In the genomic region with DNA sequence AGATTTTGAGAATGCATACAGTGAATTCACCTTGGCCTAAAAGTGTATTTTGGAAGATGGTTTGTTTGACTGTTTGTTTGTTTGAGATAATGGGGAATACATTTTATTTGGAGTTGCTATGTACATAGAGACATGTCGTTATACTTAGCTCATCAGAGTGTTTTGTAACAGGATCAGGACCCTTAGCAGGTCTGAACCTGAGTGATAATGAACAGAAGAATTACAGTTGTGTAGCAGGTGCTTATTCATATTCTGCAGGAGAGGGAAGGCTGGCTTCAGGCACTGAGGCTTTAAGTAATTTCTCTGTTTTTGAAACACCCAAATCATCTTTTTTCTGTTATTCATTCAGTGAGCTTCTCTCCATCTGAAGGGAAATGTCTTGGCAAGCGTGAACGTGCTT, we compare ENCODE assay signal across 23 mouse cellular contexts.
A peak's percentile ranks its signal among the peaks of the same experiment; 100 is the strongest.
DNase-seq lines count a peak whose midpoint lies in the region; ATAC-seq and TF ChIP-seq lines count a peak whose summit lies in the region.
"Had no signal": no experiment of that assay in that cellular context is flagged by ENCODE, and none has a peak within 500 bp of the region (broad histone marks: within the 10 kb centered on the region; RNA-seq: fewer than 3 reads in every experiment).

No protein-coding gene starts in this region.

- no peaks in the 10 kb centered on the region for H3K9me3 ChIP-seq in forebrain, postnatal 0 days (ENCODE audit: low read length)
- no peaks in the 10 kb centered on the region for H3K9me3 ChIP-seq in forebrain, embryonic 13.5 days (replicated peaks)
- H3K9me3 ChIP-seq in midbrain, embryonic 14.5 days (ENCODE audit: control insufficient read depth, low read length) = no peaks in the 10 kb centered on the region
- H3K9me3 ChIP-seq in midbrain, embryonic 11.5 days (ENCODE audit: control insufficient read depth, low read length) = no peaks in the 10 kb centered on the region
- no peaks in the 10 kb centered on the region for H3K9me3 ChIP-seq in midbrain, embryonic 16.5 days (replicated peaks; ENCODE audit: control insufficient read depth, low read length, poor library complexity, severe bottlenecking)
- H3K9me3 ChIP-seq in midbrain, embryonic 13.5 days = no peaks in the 10 kb centered on the region
- H3K9me3 ChIP-seq: embryonic facial prominence, embryonic 13.5 days; embryonic facial prominence, embryonic 15.5 days; forebrain, embryonic 10.5 days; forebrain, embryonic 12.5 days had no signal

- no peak overlapping the region for H3K4me2 ChIP-seq in forebrain, postnatal 0 days (ENCODE audit: low read depth)
- H3K4me2 ChIP-seq in forebrain, embryonic 13.5 days = no peak overlapping the region
- H3K4me2 ChIP-seq in midbrain, embryonic 14.5 days (ENCODE audit: low read length) = no peak overlapping the region
- H3K4me2 ChIP-seq in midbrain, embryonic 11.5 days = no peak overlapping the region
- no peak overlapping the region for H3K4me2 ChIP-seq in midbrain, embryonic 16.5 days (ENCODE audit: low read length)
- H3K4me2 ChIP-seq in midbrain, embryonic 13.5 days (replicated peaks) = no peak overlapping the region
- H3K4me2 ChIP-seq: embryonic facial prominence, embryonic 13.5 days; embryonic facial prominence, embryonic 15.5 days; forebrain, embryonic 12.5 days had no signal

- TF ChIP-seq POLR2A in brain, embryonic 14.5 days (IDR thresholded peaks at IDR 0.05; ENCODE audit: borderline replicate concordance, extremely low read depth, insufficient read depth, insufficient read length, poor library complexity, severe bottlenecking) = no peak

- no peak for TF ChIP-seq CTCF in forebrain, postnatal 0 days (IDR thresholded peaks at IDR 0.05; ENCODE audit: low read depth)
- TF ChIP-seq CTCF in brain, embryonic 14.5 days (IDR thresholded peaks at IDR 0.05; ENCODE audit: borderline replicate concordance, extremely low read depth, insufficient read depth, insufficient read length) = no peak

- H3K36me3 ChIP-seq in forebrain, postnatal 0 days (ENCODE audit: insufficient read depth) = no peaks in the 10 kb centered on the region
- no peaks in the 10 kb centered on the region for H3K36me3 ChIP-seq in forebrain, embryonic 13.5 days (ENCODE audit: poor library complexity, severe bottlenecking)
- H3K36me3 ChIP-seq in midbrain, embryonic 14.5 days (ENCODE audit: control insufficient read depth, insufficient read depth, low read length) = no peaks in the 10 kb centered on the region
- no peaks in the 10 kb centered on the region for H3K36me3 ChIP-seq in midbrain, embryonic 11.5 days (ENCODE audit: control insufficient read depth, insufficient read depth, low read length)
- no peaks in the 10 kb centered on the region for H3K36me3 ChIP-seq in midbrain, embryonic 16.5 days (ENCODE audit: control insufficient read depth, insufficient read depth, low read length)
- no peaks in the 10 kb centered on the region for H3K36me3 ChIP-seq in midbrain, embryonic 13.5 days
- H3K36me3 ChIP-seq: embryonic facial prominence, embryonic 13.5 days; embryonic facial prominence, embryonic 15.5 days; forebrain, embryonic 10.5 days; forebrain, embryonic 12.5 days had no signal

- 25% methylated on average over 3 of the region's 3 CpGs for WGBS in forebrain, postnatal 0 days
- WGBS in forebrain, embryonic 13.5 days = 42% methylated on average over 3 of the region's 3 CpGs
- 25% methylated on average over 3 of the region's 3 CpGs for WGBS in midbrain, embryonic 14.5 days
- 62% methylated on average over 3 of the region's 3 CpGs for WGBS in midbrain, embryonic 11.5 days
- 29% methylated on average over 3 of the region's 3 CpGs for WGBS in midbrain, embryonic 16.5 days
- 34% methylated on average over 3 of the region's 3 CpGs for WGBS in midbrain, embryonic 13.5 days

- no peaks in the 10 kb centered on the region for H3K27me3 ChIP-seq in forebrain, postnatal 0 days (ENCODE audit: insufficient read depth, low read length)
- H3K27me3 ChIP-seq in forebrain, embryonic 13.5 days = no peaks in the 10 kb centered on the region
- H3K27me3 ChIP-seq in midbrain, embryonic 14.5 days (ENCODE audit: control insufficient read depth, insufficient read depth, low read length) = no peaks in the 10 kb centered on the region
- no peaks in the 10 kb centered on the region for H3K27me3 ChIP-seq in midbrain, embryonic 11.5 days (ENCODE audit: control insufficient read depth, insufficient read depth, low read length)
- H3K27me3 ChIP-seq in midbrain, embryonic 16.5 days (ENCODE audit: control insufficient read depth, insufficient read depth, low read depth, low read length) = no peaks in the 10 kb centered on the region
- no peaks in the 10 kb centered on the region for H3K27me3 ChIP-seq in midbrain, embryonic 13.5 days
- H3K27me3 ChIP-seq: embryonic facial prominence, embryonic 13.5 days; embryonic facial prominence, embryonic 15.5 days; forebrain, embryonic 12.5 days had no signal

- no peak overlapping the region for H3K4me3 ChIP-seq in forebrain, postnatal 0 days (ENCODE audit: low read depth, low read length)
- H3K4me3 ChIP-seq in forebrain, embryonic 13.5 days = no peak overlapping the region
- H3K4me3 ChIP-seq in midbrain, embryonic 14.5 days (replicated peaks; ENCODE audit: low read depth, low read length) = no peak overlapping the region
- no peak overlapping the region for H3K4me3 ChIP-seq in midbrain, embryonic 11.5 days (ENCODE audit: low read depth, low read length)
- H3K4me3 ChIP-seq in midbrain, embryonic 16.5 days (ENCODE audit: low read depth, low read length) = no peak overlapping the region
- no peak overlapping the region for H3K4me3 ChIP-seq in midbrain, embryonic 13.5 days (replicated peaks)
- H3K4me3 ChIP-seq: embryonic facial prominence, embryonic 13.5 days; embryonic facial prominence, embryonic 15.5 days; erythroblast, embryonic 14.5 days; forebrain, embryonic 10.5 days; forebrain, embryonic 12.5 days had no signal

- H3K9ac ChIP-seq in forebrain, postnatal 0 days = no peak overlapping the region
- H3K9ac ChIP-seq in forebrain, embryonic 13.5 days = no peak overlapping the region
- H3K9ac ChIP-seq in midbrain, embryonic 14.5 days (replicated peaks; ENCODE audit: low read length) = no peak overlapping the region
- no peak overlapping the region for H3K9ac ChIP-seq in midbrain, embryonic 11.5 days (ENCODE audit: low read length)
- no peak overlapping the region for H3K9ac ChIP-seq in midbrain, embryonic 16.5 days (ENCODE audit: low read depth, low read length)
- no peak overlapping the region for H3K9ac ChIP-seq in midbrain, embryonic 13.5 days (replicated peaks)
- H3K9ac ChIP-seq: embryonic facial prominence, embryonic 13.5 days; embryonic facial prominence, embryonic 15.5 days; forebrain, embryonic 12.5 days had no signal

- no peak overlapping the region for H3K27ac ChIP-seq in forebrain, postnatal 0 days (ENCODE audit: low read depth, low read length)
- no peak overlapping the region for H3K27ac ChIP-seq in forebrain, embryonic 13.5 days
- H3K27ac ChIP-seq in midbrain, embryonic 14.5 days (replicated peaks; ENCODE audit: low read depth, low read length) = no peak overlapping the region
- no peak overlapping the region for H3K27ac ChIP-seq in midbrain, embryonic 11.5 days (ENCODE audit: low read depth, low read length)
- H3K27ac ChIP-seq in midbrain, embryonic 16.5 days (ENCODE audit: low read length) = peak overlapping the region; percentile 49; the same call in 1 of the 2 replicates
- H3K27ac ChIP-seq in midbrain, embryonic 13.5 days = no peak overlapping the region
- H3K27ac ChIP-seq: embryonic facial prominence, embryonic 13.5 days; embryonic facial prominence, embryonic 15.5 days; forebrain, embryonic 10.5 days; forebrain, embryonic 12.5 days had no signal

- peak; percentile 24 for DNase-seq in forebrain, postnatal 0 days
- peak; percentile 47 for DNase-seq in midbrain, embryonic 14.5 days
- DNase-seq in midbrain, embryonic 11.5 days (ENCODE audit: low spot score, missing footprints) = no peak
- peak; percentile 52 for DNase-seq in brain, embryonic 14.5 days (ENCODE audit: low read depth)
- no peak for DNase-seq in gastrocnemius, postnatal 4 days (ENCODE audit: low spot score in 2 of 2)
- DNase-seq: adrenal gland, adult 2 months; adrenal gland, postnatal 10 days; adrenal gland, postnatal 25 days; cerebellum, adult 11 months; cerebellum, adult 18-20 months; cerebellum, adult 8-10 months; cerebellum, adult 9-11 months; cerebellum, postnatal 14 days; cerebellum, postnatal 36 days; embryo, embryonic 11 days had no signal

- no peaks in the 10 kb centered on the region for H3K4me1 ChIP-seq in forebrain, postnatal 0 days (ENCODE audit: insufficient read depth)
- H3K4me1 ChIP-seq in forebrain, embryonic 13.5 days = no peaks in the 10 kb centered on the region
- peaks cover 4% of the 10 kb centered on the region; the same call in 1 of the 2 replicates for H3K4me1 ChIP-seq in midbrain, embryonic 14.5 days (ENCODE audit: control insufficient read depth, insufficient read depth, low read length)
- H3K4me1 ChIP-seq in midbrain, embryonic 11.5 days (ENCODE audit: control insufficient read depth, insufficient read depth, low read length) = no peaks in the 10 kb centered on the region
- H3K4me1 ChIP-seq in midbrain, embryonic 16.5 days (ENCODE audit: control insufficient read depth, insufficient read depth, low read length) = no peaks in the 10 kb centered on the region
- peaks cover 8% of the 10 kb centered on the region; the same call in 1 of the 2 replicates for H3K4me1 ChIP-seq in midbrain, embryonic 13.5 days (replicated peaks)
- H3K4me1 ChIP-seq: embryonic facial prominence, embryonic 13.5 days; embryonic facial prominence, embryonic 15.5 days; forebrain, embryonic 10.5 days; forebrain, embryonic 12.5 days had no signal

- no peak for ATAC-seq in forebrain, postnatal 0 days
- no peak for ATAC-seq in forebrain, embryonic 13.5 days
- no peak for ATAC-seq in midbrain, embryonic 14.5 days (ENCODE audit: low FRiP score, low TSS enrichment)
- no peak for ATAC-seq in midbrain, embryonic 11.5 days (ENCODE audit: low FRiP score)
- ATAC-seq in midbrain, embryonic 16.5 days = peak; percentile 62; the same call in 1 of the 2 replicates
- no peak for ATAC-seq in midbrain, embryonic 13.5 days

Comparison
In these comparisons a context has a peak if more than half of its experiments do, and no peak if none do; other contexts are left out.
1. DNase-seq: peak in forebrain, postnatal 0 days (single experiment), midbrain, embryonic 14.5 days (single experiment) and brain, embryonic 14.5 days (single experiment); none in midbrain, embryonic 11.5 days (single experiment) and gastrocnemius, postnatal 4 days (0 of 2).